Mouse (Mus musculus): ENCODE results near the gene Ubqln2. TPM values are rescaled to one million over a fixed set of nuclear protein-coding genes. Genes with fewer than 3 reads are reported as not detected.

Ubqln2 gene
- total RNA-seq (2021), result 55.7 and 58.6 TPM in 2 replicates
- long read RNA-seq, experiment 1, transcript Ubqln2-201 (1 exons, 3,344 nt), result major isoform, 22 of 22 reads
- long read RNA-seq, experiment 1, partial matches to known transcripts, result 0 of 22 reads
- long read RNA-seq, experiment 1, other reads (novel, unspliced or antisense), result 0 of 22 reads
- long read RNA-seq, experiment 2, transcript Ubqln2-201 (1 exons, 3,344 nt), result major isoform, 12 of 12 reads
- long read RNA-seq, experiment 2, partial matches to known transcripts, result 0 of 12 reads
- long read RNA-seq, experiment 2, other reads (novel, unspliced or antisense), result 0 of 12 reads

DNA sequence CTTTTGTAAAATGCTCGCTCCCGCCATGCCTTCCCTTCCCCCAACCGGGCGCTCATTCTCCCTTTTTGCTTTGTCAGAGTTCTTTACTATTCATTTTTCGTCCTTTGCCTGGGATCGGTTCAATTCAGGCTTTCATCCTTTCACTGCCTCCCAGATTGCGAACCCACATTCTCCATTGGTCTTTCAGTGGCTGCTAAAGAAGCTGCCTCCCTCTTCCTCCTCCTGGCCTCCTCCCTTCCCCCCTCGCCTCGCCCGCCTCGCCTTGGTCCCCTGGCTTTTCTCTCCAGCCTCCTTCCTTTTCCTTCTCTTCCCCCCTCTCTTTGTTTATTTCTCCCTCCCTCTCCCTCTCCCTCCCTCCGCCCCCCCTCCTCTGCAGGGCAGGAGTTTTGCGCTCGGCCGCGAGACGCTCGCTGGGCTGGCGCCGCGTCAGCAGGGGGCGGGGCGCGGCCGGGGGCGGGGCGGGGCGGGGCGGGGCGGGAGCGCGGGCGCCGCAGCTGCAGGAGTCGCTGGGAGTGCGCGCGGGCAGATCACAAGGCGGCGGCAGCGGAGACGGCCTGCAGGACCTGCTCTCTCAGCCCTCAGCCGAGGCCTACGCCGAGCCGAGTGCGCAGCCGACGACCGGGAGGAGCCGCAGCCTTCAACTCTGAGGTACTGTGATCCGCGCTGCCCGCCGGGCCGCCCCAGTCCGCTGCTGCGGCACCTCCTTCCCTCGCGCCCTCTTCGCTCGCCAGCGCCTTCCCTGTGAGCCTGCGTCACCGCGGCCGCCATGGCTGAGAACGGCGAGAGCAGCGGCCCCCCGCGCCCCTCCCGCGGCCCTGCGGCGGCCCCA is at the start of gene Ubqln2:
Ubqln2 (plus strand) TSS at position 540 of the 829 bp plus-strand sequence.
- peak; percentile 86 for DNase-seq

DNA sequence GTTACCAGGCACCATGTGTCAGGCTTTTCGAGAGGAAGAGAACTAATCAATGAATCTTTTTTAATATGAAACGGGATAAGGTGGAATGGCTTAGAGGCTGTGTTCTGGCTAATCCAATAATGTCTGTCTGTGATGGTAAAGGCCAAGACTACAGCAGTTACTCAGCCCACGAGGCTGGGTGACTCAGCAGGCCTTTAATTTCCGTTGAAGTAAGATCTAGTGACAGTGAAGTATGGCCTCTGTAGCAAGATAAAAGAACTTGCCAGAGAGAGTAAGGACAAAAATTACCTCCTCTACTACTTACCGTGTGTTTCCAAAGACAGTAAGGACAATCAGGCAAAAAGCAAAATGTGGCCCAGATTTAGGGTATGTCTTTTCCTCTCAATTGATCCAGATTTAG is 46.1 kb upstream of the Ubqln2 start:
- peak; percentile 24 for DNase-seq

DNA sequence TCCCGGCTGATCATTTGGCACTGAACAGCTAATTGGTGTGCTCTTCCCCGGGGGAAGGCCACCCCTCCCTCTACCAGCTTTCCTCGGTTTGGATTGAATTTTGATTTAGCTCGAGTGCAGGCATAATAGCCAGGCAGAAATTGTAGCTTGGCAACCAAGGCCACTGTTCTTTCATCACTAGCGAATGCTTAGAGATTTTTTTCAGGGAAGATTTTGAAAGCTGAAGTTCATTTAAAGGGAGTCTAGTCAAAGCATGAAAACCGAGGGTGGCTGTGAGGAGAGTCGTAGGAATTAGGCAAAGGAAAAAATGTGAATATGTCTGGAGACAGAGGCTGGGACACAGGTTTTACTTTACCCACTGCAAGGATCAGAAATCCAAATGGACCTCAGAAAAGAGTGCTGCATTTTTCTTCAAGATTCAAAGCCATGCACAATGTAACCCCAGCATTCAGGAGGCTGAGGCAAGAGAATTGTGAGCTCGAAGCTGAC is 21.2 kb upstream of the Ubqln2 start:
- DNase-seq, result peak; percentile 44

DNA sequence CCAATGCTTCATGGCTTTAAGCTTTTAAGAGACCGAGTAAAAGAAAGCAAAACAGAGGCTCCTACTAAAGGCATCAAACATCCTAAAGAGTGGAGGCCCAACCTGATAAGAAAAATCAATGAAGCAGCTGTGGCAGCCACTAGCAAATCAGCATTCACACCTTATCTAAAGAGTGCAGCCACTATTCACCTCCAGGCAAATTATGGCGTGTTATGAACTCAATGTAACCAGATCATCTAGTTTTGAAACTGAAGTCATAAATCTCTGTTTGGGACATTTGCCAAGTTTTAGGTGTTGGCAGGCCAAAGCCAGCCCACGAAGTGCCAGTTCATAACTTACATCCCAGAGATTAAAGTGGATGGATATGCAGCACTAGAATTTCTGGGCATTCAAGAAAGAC is 5.7 kb upstream of the Ubqln2 start:
- DNase-seq, result no peak

DNA sequence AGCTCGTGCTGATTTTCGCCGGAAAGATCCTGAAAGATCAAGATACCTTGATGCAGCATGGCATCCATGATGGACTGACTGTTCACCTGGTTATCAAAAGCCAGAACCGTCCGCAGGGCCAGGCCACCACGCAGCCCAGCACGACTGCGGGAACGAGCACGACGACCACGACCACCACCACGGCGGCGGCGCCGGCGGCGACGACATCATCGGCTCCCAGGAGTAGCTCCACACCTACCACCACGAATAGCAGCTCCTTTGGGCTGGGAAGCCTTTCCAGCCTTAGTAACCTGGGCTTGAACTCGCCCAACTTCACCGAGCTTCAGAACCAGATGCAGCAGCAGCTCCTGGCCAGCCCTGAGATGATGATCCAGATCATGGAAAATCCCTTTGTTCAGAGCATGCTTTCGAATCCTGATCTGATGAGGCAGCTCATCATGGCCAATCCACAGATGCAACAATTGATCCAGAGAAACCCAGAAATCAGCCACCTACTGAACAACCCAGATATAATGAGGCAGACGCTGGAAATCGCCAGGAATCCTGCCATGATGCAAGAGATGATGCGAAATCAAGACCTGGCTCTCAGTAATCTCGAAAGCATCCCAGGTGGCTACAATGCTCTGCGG is 752 bp downstream of the Ubqln2 start:
- DNase-seq, result no peak

DNA sequence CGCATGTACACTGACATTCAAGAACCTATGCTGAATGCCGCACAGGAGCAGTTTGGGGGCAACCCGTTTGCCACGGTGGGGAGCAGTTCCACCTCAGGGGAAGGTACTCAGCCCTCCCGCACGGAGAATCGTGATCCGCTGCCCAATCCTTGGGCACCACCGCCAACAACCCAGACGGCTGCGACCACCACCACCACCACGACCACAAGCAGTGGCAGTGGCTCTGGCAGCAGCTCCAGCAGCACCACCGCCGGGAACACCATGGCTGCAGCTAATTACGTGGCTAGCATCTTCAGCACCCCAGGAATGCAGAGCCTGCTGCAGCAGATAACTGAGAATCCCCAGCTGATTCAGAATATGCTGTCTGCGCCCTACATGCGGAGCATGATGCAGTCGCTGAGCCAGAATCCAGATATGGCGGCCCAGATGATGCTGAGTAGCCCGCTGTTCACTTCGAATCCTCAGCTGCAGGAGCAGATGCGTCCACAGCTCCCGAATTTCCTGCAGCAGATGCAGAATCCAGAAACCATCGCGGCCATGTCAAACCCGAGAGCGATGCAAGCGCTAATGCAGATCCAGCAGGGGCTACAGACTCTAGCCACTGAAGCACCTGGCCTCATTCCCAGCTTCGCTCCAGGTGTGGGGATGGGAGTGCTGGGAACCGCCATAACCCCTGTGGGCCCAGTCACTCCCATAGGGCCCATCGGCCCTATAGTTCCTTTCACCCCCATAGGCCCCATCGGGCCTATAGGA is 1.4 kb downstream of the Ubqln2 start:
- DNase-seq, result peak; percentile 5

DNA sequence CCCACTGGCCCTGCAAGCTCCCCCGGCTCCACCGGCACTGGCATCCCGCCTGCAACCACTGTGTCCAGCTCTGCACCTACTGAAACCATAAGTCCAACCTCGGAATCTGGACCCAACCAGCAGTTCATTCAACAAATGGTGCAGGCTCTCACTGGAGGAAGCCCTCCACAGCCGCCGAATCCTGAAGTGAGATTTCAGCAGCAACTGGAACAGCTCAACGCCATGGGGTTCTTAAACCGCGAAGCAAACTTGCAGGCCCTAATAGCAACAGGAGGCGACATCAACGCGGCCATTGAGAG is 2.0 kb downstream of the Ubqln2 start:
- peak; percentile 5 for DNase-seq

DNA sequence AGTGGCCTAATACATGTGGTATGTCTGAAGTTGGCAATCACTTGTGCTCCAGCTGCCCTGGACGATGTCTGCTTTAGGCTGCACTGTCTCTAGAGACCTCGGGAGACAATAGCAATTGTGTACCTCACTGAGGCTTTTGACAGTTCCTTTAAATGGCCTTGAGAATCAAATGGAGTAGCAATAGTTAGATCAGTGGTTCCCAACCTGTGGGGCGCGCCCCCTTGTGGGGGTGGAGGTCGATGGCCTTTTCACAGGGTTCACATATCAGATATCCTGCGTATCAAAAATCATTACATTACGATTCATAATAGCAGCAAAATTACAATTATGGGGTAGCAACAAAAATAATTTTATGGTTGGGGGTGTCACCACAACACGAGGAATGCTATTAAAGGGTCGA is 7.9 kb downstream of the Ubqln2 start:
- DNase-seq, result peak; percentile 61

DNA sequence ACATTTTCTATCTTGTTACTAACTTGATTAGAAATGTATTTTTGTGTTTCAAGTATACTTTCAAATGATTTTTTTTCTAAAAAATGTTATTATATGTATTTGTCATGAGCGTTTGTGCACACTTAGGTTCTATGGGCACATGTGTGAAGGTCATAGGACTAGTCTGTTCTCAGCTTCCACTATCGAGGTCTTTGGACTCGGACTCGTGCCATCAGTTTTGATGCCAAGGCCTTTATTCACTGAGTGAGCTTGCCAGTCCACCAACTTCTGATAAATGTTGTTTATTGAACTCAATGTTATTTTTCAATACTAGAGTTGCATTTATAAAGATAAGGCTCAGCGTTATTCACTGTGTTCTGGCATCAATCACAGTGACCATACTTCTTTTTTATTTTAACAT is 17.5 kb downstream of the Ubqln2 start:
- DNase-seq, result no peak

DNA sequence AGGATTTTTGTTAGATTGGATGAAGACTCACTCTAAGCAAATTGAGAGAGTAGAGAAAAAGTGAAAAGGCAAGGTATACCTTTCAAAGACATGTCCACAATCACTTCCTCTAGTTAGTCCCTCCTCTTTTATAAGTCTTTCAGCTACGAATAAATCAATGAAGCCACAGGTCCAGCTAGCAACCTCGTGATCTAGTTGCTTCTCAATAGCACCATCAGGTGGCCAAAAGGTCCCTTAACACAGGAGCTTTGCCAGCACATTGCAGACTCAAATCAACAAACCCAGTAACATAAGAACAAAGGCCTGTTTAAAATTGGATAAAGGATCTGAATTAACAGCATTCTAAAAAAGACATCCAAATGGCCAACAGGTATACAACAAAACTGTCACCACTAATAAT is 30.4 kb downstream of the Ubqln2 start:
- peak; percentile 5 for DNase-seq

Other genes with a start within 250 kb of the Ubqln2 start
- not detected in 2 replicates for gene Cypt3, start 60.4 kb downstream of the Ubqln2 start, total RNA-seq (2021)
- 16.2 and 19.9 TPM in 2 replicates for gene Kctd12b, start 198.2 kb downstream of the Ubqln2 start, total RNA-seq (2021)
- gene Nbdy, start 225.4 kb downstream of the Ubqln2 start, total RNA-seq (2021), result 57.8 and 58.1 TPM in 2 replicates